Mouse (Mus musculus): Measurements from ENCODE around the gene Fbp1. TPM values are rescaled to one million over a fixed set of nuclear protein-coding genes. Genes with fewer than 3 reads are reported as not detected.

Fbp1 gene
- polyA plus RNA-seq, 1 experiment from 2014 or later = not detected

DNA sequence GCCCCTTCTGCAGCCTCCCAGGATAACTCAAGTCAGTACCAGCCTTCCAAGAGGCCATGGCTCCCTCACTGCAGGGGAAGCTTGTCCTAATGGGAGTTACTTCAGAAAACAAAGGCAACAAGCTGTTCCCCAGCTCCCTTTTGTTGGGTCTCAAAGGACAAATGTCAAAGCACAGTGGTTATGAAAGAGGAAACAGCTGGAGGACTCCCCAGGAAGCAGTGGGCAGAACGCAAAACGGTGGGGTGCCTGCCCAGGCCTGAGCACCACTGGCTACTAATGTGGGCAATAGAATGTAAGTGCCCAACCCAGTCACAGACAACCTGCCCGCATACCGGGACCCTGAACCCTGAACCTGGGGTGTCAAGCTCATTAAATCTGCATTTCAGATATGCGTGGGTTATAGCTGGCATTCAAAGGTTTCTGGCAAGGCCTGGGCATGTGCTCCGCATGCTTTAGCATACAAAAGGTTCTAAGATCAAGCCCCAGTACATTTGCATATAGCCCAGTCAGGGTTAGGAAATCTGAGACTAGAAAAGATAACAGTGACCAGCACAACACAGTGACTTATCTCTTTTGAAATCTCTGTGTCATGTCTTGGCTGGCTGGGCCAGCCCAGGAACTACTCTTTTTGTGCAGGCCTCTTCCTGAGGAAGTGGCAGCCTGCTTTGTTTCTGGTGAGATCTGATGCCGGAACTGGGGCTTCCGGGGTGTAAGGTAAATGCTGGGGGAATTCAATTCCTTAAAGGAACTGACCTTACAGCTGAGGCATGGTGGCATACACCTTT is 8.1 kb downstream of the Fbp1 start:
- no peak overlapping the region for H3K4me3 ChIP-seq (replicated peaks; ENCODE audit: low read depth, low read length)
- no peaks in the 10 kb centered on the region for H3K36me3 ChIP-seq (ENCODE audit: control insufficient read depth, insufficient read depth, low read length)
- H3K27ac ChIP-seq (replicated peaks; ENCODE audit: low read depth, low read length) = no peak overlapping the region
- no peak for ATAC-seq (ENCODE audit: low FRiP score, low TSS enrichment)
- H3K27me3 ChIP-seq (ENCODE audit: control insufficient read depth, insufficient read depth, low read length) = no peaks in the 10 kb centered on the region
- 23% methylated on average over 8 of the region's 8 CpGs for WGBS
- H3K4me1 ChIP-seq (ENCODE audit: control insufficient read depth, insufficient read depth, low read length) = no peaks in the 10 kb centered on the region
- DNase-seq = no peak
- no peak overlapping the region for H3K9ac ChIP-seq (replicated peaks; ENCODE audit: low read length)
- no peak overlapping the region for H3K4me2 ChIP-seq (ENCODE audit: low read length)
- no peaks in the 10 kb centered on the region for H3K9me3 ChIP-seq (ENCODE audit: control insufficient read depth, low read length)

DNA sequence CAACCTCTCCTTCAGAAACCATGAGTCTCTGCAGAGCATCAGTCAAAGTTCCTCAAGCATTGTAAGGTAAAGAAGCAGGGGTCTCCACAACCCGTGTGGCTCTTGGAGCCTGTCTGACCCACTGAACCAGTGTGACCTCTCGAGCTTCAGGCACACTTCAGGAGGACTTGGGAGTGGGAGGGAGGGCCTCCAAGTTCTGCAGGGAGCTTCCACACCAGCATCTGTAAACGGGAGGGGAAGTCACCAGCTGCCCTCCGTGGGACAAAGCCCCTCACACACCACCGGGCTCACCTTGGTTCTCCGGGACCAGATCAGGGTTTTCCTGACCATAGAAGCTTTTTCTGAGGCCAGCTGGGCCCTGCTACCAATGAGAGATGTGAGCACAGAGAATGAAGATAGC is 8.7 kb downstream of the Fbp1 start:
- H3K4me1 ChIP-seq (ENCODE audit: control insufficient read depth, insufficient read depth, low read length) = no peaks in the 10 kb centered on the region
- 21% methylated on average over 6 of the region's 6 CpGs for WGBS
- DNase-seq (no peak), ATAC-seq (ENCODE audit: low FRiP score, low TSS enrichment) (no peak)
- H3K27ac ChIP-seq (replicated peaks; ENCODE audit: low read depth, low read length) = no peak overlapping the region
- H3K9me3 ChIP-seq (ENCODE audit: control insufficient read depth, low read length) = no peaks in the 10 kb centered on the region
- no peak overlapping the region for H3K4me3 ChIP-seq (replicated peaks; ENCODE audit: low read depth, low read length)
- no peak overlapping the region for H3K4me2 ChIP-seq (ENCODE audit: low read length)
- no peaks in the 10 kb centered on the region for H3K27me3 ChIP-seq (ENCODE audit: control insufficient read depth, insufficient read depth, low read length)
- H3K9ac ChIP-seq (replicated peaks; ENCODE audit: low read length) = no peak overlapping the region
- no peaks in the 10 kb centered on the region for H3K36me3 ChIP-seq (ENCODE audit: control insufficient read depth, insufficient read depth, low read length)

DNA sequence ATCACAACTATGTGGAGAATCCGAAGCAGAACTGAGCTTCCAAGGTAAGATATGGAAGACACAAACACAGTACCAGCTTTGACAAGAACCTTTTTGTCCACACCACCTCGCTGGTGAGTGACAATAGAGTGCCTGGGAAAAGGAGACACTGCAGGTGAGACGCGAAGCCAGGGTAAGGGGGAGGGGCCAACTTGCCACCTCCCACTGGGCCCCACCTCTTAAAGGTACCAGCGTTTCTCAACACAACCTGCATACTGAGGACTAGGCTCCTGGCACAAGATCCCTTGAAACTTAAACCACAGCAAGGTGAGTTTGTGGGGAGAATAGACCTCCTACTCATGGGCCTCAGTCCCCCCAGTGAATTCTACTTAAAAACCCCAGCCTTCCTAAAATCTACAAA is 10.8 kb downstream of the Fbp1 start:
- no peak for DNase-seq
- H3K9ac ChIP-seq (replicated peaks; ENCODE audit: low read length) = no peak overlapping the region
- no peak overlapping the region for H3K4me2 ChIP-seq (ENCODE audit: low read length)
- H3K27ac ChIP-seq (replicated peaks; ENCODE audit: low read depth, low read length) = no peak overlapping the region
- H3K4me1 ChIP-seq (ENCODE audit: control insufficient read depth, insufficient read depth, low read length) = no peaks in the 10 kb centered on the region
- no peak overlapping the region for H3K4me3 ChIP-seq (replicated peaks; ENCODE audit: low read depth, low read length)
- H3K36me3 ChIP-seq (ENCODE audit: control insufficient read depth, insufficient read depth, low read length) = no peaks in the 10 kb centered on the region
- no peak for ATAC-seq (ENCODE audit: low FRiP score, low TSS enrichment)
- H3K27me3 ChIP-seq (ENCODE audit: control insufficient read depth, insufficient read depth, low read length) = no peaks in the 10 kb centered on the region
- WGBS = 5% methylated on average over 5 of the region's 5 CpGs
- H3K9me3 ChIP-seq (ENCODE audit: control insufficient read depth, low read length) = no peaks in the 10 kb centered on the region

GRCm38 (mm10) chr13:62876111-62876510 is 12.0 kb downstream of the Fbp1 start:
- Histone ChIP-seq H3K4me1 (ENCODE audit: control insufficient read depth, insufficient read depth, low read length) (no peaks in the 10 kb centered on the region), H3K27ac (replicated peaks; ENCODE audit: low read depth, low read length) (no peak overlapping the region), H3K27me3 (ENCODE audit: control insufficient read depth, insufficient read depth, low read length) (no peaks in the 10 kb centered on the region), H3K36me3 (ENCODE audit: control insufficient read depth, insufficient read depth, low read length) (no peaks in the 10 kb centered on the region), H3K4me2 (ENCODE audit: low read length) (no peak overlapping the region), H3K4me3 (replicated peaks; ENCODE audit: low read depth, low read length) (no peak overlapping the region), H3K9ac (replicated peaks; ENCODE audit: low read length) (no peak overlapping the region), H3K9me3 (ENCODE audit: control insufficient read depth, low read length) (no peaks in the 10 kb centered on the region)
- 72% methylated on average over 1 of the region's 1 CpGs for WGBS
- DNase-seq (no peak), ATAC-seq (ENCODE audit: low FRiP score, low TSS enrichment) (no peak)

DNA sequence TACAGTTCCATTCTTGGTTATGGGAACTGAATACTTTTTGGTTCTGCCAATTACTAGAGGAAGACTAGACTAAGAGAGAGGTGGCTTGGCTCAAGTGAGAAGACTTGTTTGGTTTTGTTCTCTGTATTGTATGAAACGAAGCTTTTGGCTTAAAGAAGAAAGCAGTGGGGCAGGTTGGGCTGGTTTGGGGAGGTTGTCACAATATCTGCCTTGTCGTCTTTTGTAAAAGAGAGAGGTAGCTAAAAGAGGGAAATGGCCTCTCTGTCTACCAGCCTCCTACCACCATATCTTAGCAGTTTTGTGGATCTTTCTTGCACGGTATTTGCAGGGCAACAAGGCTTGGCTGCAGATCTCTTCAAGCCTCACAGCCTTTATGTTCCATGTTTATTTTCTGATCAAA is 15.8 kb downstream of the Fbp1 start:
- WGBS = 70% methylated on average over 3 of the region's 3 CpGs
- ATAC-seq (ENCODE audit: low FRiP score, low TSS enrichment) (no peak), DNase-seq (no peak)
- no peaks in the 10 kb centered on the region for H3K9me3 ChIP-seq (ENCODE audit: control insufficient read depth, low read length)
- no peak overlapping the region for H3K4me2 ChIP-seq (ENCODE audit: low read length)
- H3K9ac ChIP-seq (replicated peaks; ENCODE audit: low read length) = no peak overlapping the region
- H3K27me3 ChIP-seq (ENCODE audit: control insufficient read depth, insufficient read depth, low read length) = no peaks in the 10 kb centered on the region
- no peaks in the 10 kb centered on the region for H3K36me3 ChIP-seq (ENCODE audit: control insufficient read depth, insufficient read depth, low read length)
- no peak overlapping the region for H3K27ac ChIP-seq (replicated peaks; ENCODE audit: low read depth, low read length)
- no peaks in the 10 kb centered on the region for H3K4me1 ChIP-seq (ENCODE audit: control insufficient read depth, insufficient read depth, low read length)
- no peak overlapping the region for H3K4me3 ChIP-seq (replicated peaks; ENCODE audit: low read depth, low read length)

DNA sequence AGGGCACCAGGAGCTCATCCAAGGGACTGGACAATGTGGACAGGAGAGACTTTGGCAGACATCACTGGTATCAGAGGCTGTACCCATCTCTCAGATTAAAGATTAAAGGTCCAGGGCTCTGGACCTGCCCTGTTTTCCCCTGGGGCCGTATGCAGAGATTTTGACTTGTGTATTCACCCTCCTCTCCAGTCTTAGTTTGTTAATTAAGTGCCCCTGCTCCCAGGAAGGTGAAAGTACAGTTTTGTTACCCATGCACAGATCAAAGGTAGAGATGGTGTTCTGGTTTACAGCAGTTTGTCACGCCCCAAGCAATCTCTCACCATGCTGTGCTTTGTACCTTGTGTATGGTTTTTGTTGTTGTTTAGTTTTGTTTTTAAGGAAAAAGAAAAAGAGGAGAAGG is 17.5 kb downstream of the Fbp1 start:
- Histone ChIP-seq H3K9ac (replicated peaks; ENCODE audit: low read length) (no peak overlapping the region), H3K27me3 (ENCODE audit: control insufficient read depth, insufficient read depth, low read length) (no peaks in the 10 kb centered on the region), H3K27ac (replicated peaks; ENCODE audit: low read depth, low read length) (no peak overlapping the region), H3K4me3 (replicated peaks; ENCODE audit: low read depth, low read length) (no peak overlapping the region), H3K4me1 (ENCODE audit: control insufficient read depth, insufficient read depth, low read length) (no peaks in the 10 kb centered on the region), H3K4me2 (ENCODE audit: low read length) (no peak overlapping the region), H3K9me3 (ENCODE audit: control insufficient read depth, low read length) (no peaks in the 10 kb centered on the region), H3K36me3 (ENCODE audit: control insufficient read depth, insufficient read depth, low read length) (no peaks in the 10 kb centered on the region)
- ATAC-seq (ENCODE audit: low FRiP score, low TSS enrichment) (no peak), DNase-seq (no peak)
- 89% methylated on average over 2 of the region's 2 CpGs for WGBS

- H3K4me2 ChIP-seq (ENCODE audit: low read length) = no peak overlapping the region
- WGBS = 75% methylated on average over 4 of the region's 4 CpGs
- H3K36me3 ChIP-seq (ENCODE audit: control insufficient read depth, insufficient read depth, low read length) = no peaks in the 10 kb centered on the region
- H3K27me3 ChIP-seq (ENCODE audit: control insufficient read depth, insufficient read depth, low read length) = no peaks in the 10 kb centered on the region
- no peak overlapping the region for H3K27ac ChIP-seq (replicated peaks; ENCODE audit: low read depth, low read length)
- no peaks in the 10 kb centered on the region for H3K9me3 ChIP-seq (ENCODE audit: control insufficient read depth, low read length)
- no peaks in the 10 kb centered on the region for H3K4me1 ChIP-seq (ENCODE audit: control insufficient read depth, insufficient read depth, low read length)
- peak; percentile 14; the same call in 1 of the 2 replicates for ATAC-seq (ENCODE audit: low FRiP score, low TSS enrichment)
- H3K4me3 ChIP-seq (replicated peaks; ENCODE audit: low read depth, low read length) = no peak overlapping the region
- peak; percentile 23 for DNase-seq
- H3K9ac ChIP-seq (replicated peaks; ENCODE audit: low read length) = no peak overlapping the region
Observed at GRCm38 (mm10) chr13:62866817-62867216, 21.3 kb downstream of the Fbp1 start.

GRCm38 (mm10) chr13:62865651-62866315 is 22.3 kb downstream of the Fbp1 start:
- ATAC-seq (ENCODE audit: low FRiP score, low TSS enrichment) (no peak), DNase-seq (no peak)
- no peak overlapping the region for H3K4me2 ChIP-seq (ENCODE audit: low read length)
- H3K4me1 ChIP-seq (ENCODE audit: control insufficient read depth, insufficient read depth, low read length) = no peaks in the 10 kb centered on the region
- no peak overlapping the region for H3K27ac ChIP-seq (replicated peaks; ENCODE audit: low read depth, low read length)
- WGBS = 77% methylated on average over 11 of the region's 11 CpGs
- no peaks in the 10 kb centered on the region for H3K27me3 ChIP-seq (ENCODE audit: control insufficient read depth, insufficient read depth, low read length)
- H3K36me3 ChIP-seq (ENCODE audit: control insufficient read depth, insufficient read depth, low read length) = no peaks in the 10 kb centered on the region
- no peak overlapping the region for H3K4me3 ChIP-seq (replicated peaks; ENCODE audit: low read depth, low read length)
- no peak overlapping the region for H3K9ac ChIP-seq (replicated peaks; ENCODE audit: low read length)
- H3K9me3 ChIP-seq (ENCODE audit: control insufficient read depth, low read length) = no peaks in the 10 kb centered on the region

GRCm38 (mm10) chr13:62863771-62864170 is 24.3 kb downstream of the Fbp1 start:
- H3K4me1 ChIP-seq (ENCODE audit: control insufficient read depth, insufficient read depth, low read length) = no peaks in the 10 kb centered on the region
- H3K27me3 ChIP-seq (ENCODE audit: control insufficient read depth, insufficient read depth, low read length) = no peaks in the 10 kb centered on the region
- 75% methylated on average over 6 of the region's 6 CpGs for WGBS
- H3K9me3 ChIP-seq (ENCODE audit: control insufficient read depth, low read length) = no peaks in the 10 kb centered on the region
- ATAC-seq (ENCODE audit: low FRiP score, low TSS enrichment) (no peak), DNase-seq (no peak)
- no peak overlapping the region for H3K9ac ChIP-seq (replicated peaks; ENCODE audit: low read length)
- no peaks in the 10 kb centered on the region for H3K36me3 ChIP-seq (ENCODE audit: control insufficient read depth, insufficient read depth, low read length)
- H3K4me3 ChIP-seq (replicated peaks; ENCODE audit: low read depth, low read length) = no peak overlapping the region
- no peak overlapping the region for H3K4me2 ChIP-seq (ENCODE audit: low read length)
- no peak overlapping the region for H3K27ac ChIP-seq (replicated peaks; ENCODE audit: low read depth, low read length)
